Mouse (Mus musculus): Measurements from ENCODE around the gene Tsc2. TPM values are rescaled to one million over a fixed set of nuclear protein-coding genes. Genes with fewer than 3 reads are reported as not detected.

Gene Tsc2
- polyA plus RNA-seq, 1 experiment from 2014 or later = 81.0 TPM

GRCm38 (mm10) chr17:24645916-24646315, 13.5 kb upstream of the Tsc2 start:
- Histone ChIP-seq H3K27ac (replicated peaks) (peak overlapping the region; percentile 38; the same call in 1 of the 2 replicates), H3K9ac (no peak overlapping the region), H3K4me2 (no peak overlapping the region), H3K4me1 (replicated peaks) (peaks cover 17% of the 10 kb centered on the region), H3K27me3 (no peaks in the 10 kb centered on the region), H3K36me3 (peaks cover 2% of the 10 kb centered on the region; the same call in 1 of the 2 replicates), H3K9me3 (no peaks in the 10 kb centered on the region), H3K4me3 (no peak overlapping the region)
- 82% methylated on average over 3 of the region's 3 CpGs for WGBS
- ATAC-seq (ENCODE audit: low FRiP score, low read depth) = no peak

GRCm38 (mm10) chr17:24644875-24645721, 12.7 kb upstream of the Tsc2 start:
- Histone ChIP-seq H3K9me3 (no peaks in the 10 kb centered on the region), H3K27me3 (no peaks in the 10 kb centered on the region), H3K4me3 (no peak overlapping the region), H3K4me1 (replicated peaks) (peaks cover 10% of the 10 kb centered on the region; the same call in 1 of the 2 replicates), H3K9ac (no peak overlapping the region), H3K27ac (replicated peaks) (peak overlapping the region; percentile 38), H3K36me3 (peaks cover 5% of the 10 kb centered on the region; the same call in 1 of the 2 replicates), H3K4me2 (no peak overlapping the region)
- no peak for ATAC-seq (ENCODE audit: low FRiP score, low read depth)
- 78% methylated on average over 9 of the region's 9 CpGs for WGBS

GRCm38 (mm10) chr17:24644030-24644715, 11.7 kb upstream of the Tsc2 start:
- Histone ChIP-seq H3K4me1 (replicated peaks) (peaks cover 2% of the 10 kb centered on the region; the same call in 1 of the 2 replicates), H3K9me3 (no peaks in the 10 kb centered on the region), H3K36me3 (peaks cover 11% of the 10 kb centered on the region; the same call in 1 of the 2 replicates), H3K9ac (no peak overlapping the region; the same call in 1 of the 2 replicates), H3K4me2 (no peak overlapping the region; the same call in 1 of the 2 replicates), H3K4me3 (no peak overlapping the region), H3K27ac (replicated peaks) (peak overlapping the region; percentile 27), H3K27me3 (no peaks in the 10 kb centered on the region)
- ATAC-seq (ENCODE audit: low FRiP score, low read depth) = no peak
- WGBS = 55% methylated on average over 6 of the region's 7 CpGs

- H3K27ac ChIP-seq (replicated peaks) = no peak overlapping the region
- no peak overlapping the region for H3K4me2 ChIP-seq
- H3K9me3 ChIP-seq = no peaks in the 10 kb centered on the region
- H3K4me3 ChIP-seq = no peak overlapping the region
- H3K4me1 ChIP-seq (replicated peaks) = 0 out of 2 replicates have a peak, but pooled peaks cover 2% of the 10 kb centered on the region
- 86% methylated on average over 6 of the region's 6 CpGs for WGBS
- H3K27me3 ChIP-seq = no peaks in the 10 kb centered on the region
- ATAC-seq (ENCODE audit: low FRiP score, low read depth) = no peak
- H3K9ac ChIP-seq = no peak overlapping the region
- peaks cover 11% of the 10 kb centered on the region; the same call in 1 of the 2 replicates for H3K36me3 ChIP-seq
These were observed 10.4 kb upstream of the Tsc2 start for GRCm38 (mm10) chr17:24642791-24643343.

- no peak overlapping the region for H3K4me3 ChIP-seq
- no peaks in the 10 kb centered on the region for H3K27me3 ChIP-seq
- H3K9ac ChIP-seq = no peak overlapping the region
- WGBS = 93% methylated on average over 14 of the region's 14 CpGs
- H3K4me2 ChIP-seq = no peak overlapping the region
- no peaks in the 10 kb centered on the region for H3K9me3 ChIP-seq
- no peaks in the 10 kb centered on the region for H3K4me1 ChIP-seq (replicated peaks)
- ATAC-seq (ENCODE audit: low FRiP score, low read depth) = no peak
- peaks cover 11% of the 10 kb centered on the region; the same call in 1 of the 2 replicates for H3K36me3 ChIP-seq
- no peak overlapping the region for H3K27ac ChIP-seq (replicated peaks)
These were observed 9.5 kb upstream of the Tsc2 start for GRCm38 (mm10) chr17:24641944-24642343.

- no peak for ATAC-seq (ENCODE audit: low FRiP score, low read depth)
These were observed 8.2 kb upstream of the Tsc2 start for GRCm38 (mm10) chr17:24640581-24640980.

GRCm38 (mm10) chr17:24640119-24640518, 7.7 kb upstream of the Tsc2 start:
- Histone ChIP-seq H3K27me3 (no peaks in the 10 kb centered on the region), H3K27ac (replicated peaks) (peak overlapping the region; percentile 27; the same call in 1 of the 2 replicates), H3K4me1 (replicated peaks) (no peaks in the 10 kb centered on the region), H3K9me3 (no peaks in the 10 kb centered on the region), H3K4me3 (no peak overlapping the region), H3K9ac (no peak overlapping the region), H3K4me2 (no peak overlapping the region), H3K36me3 (peaks cover 11% of the 10 kb centered on the region; the same call in 1 of the 2 replicates)
- WGBS = 90% methylated on average over 7 of the region's 7 CpGs
- ATAC-seq (ENCODE audit: low FRiP score, low read depth) = no peak

More at GRCm38 (mm10) chr17:24640581-24640980, 8.2 kb upstream of the Tsc2 start:
- no peaks in the 10 kb centered on the region for H3K27me3 ChIP-seq
- peaks cover 11% of the 10 kb centered on the region; the same call in 1 of the 2 replicates for H3K36me3 ChIP-seq
- H3K4me2 ChIP-seq = no peak overlapping the region
- no peaks in the 10 kb centered on the region for H3K4me1 ChIP-seq (replicated peaks)
- no peak overlapping the region for H3K27ac ChIP-seq (replicated peaks)
- H3K4me3 ChIP-seq = no peak overlapping the region
- no peaks in the 10 kb centered on the region for H3K9me3 ChIP-seq
- 95% methylated on average over 15 of the region's 15 CpGs for whole genome bisulfite sequencing
- H3K9ac ChIP-seq = no peak overlapping the region

- H3K4me2 ChIP-seq = no peak overlapping the region
- no peak overlapping the region for H3K9ac ChIP-seq
- no peak overlapping the region for H3K4me3 ChIP-seq
- no peaks in the 10 kb centered on the region for H3K9me3 ChIP-seq
- peaks cover 11% of the 10 kb centered on the region; the same call in 1 of the 2 replicates for H3K36me3 ChIP-seq
- no peak for ATAC-seq (ENCODE audit: low FRiP score, low read depth)
- WGBS = 66% methylated on average over 5 of the region's 5 CpGs
- H3K4me1 ChIP-seq (replicated peaks) = no peaks in the 10 kb centered on the region
- H3K27ac ChIP-seq (replicated peaks) = peak overlapping the region; percentile 27; the same call in 1 of the 2 replicates
- no peaks in the 10 kb centered on the region for H3K27me3 ChIP-seq
These were observed 7.2 kb upstream of the Tsc2 start for GRCm38 (mm10) chr17:24639571-24639988.

- no peaks in the 10 kb centered on the region for H3K27me3 ChIP-seq
- WGBS = 72% methylated on average over 9 of the region's 9 CpGs
- no peak overlapping the region for H3K4me3 ChIP-seq
- no peak overlapping the region for H3K27ac ChIP-seq (replicated peaks)
- H3K36me3 ChIP-seq = peaks cover 11% of the 10 kb centered on the region; the same call in 1 of the 2 replicates
- no peak overlapping the region for H3K9ac ChIP-seq
- no peaks in the 10 kb centered on the region for H3K4me1 ChIP-seq (replicated peaks)
- no peaks in the 10 kb centered on the region for H3K9me3 ChIP-seq
- no peak overlapping the region for H3K4me2 ChIP-seq
- peak; percentile 10; the same call in 1 of the 2 replicates for ATAC-seq (ENCODE audit: low FRiP score, low read depth)
These were observed 6.4 kb upstream of the Tsc2 start for GRCm38 (mm10) chr17:24638840-24639239.

GRCm38 (mm10) chr17:24638214-24638613, 5.8 kb upstream of the Tsc2 start:
- no peaks in the 10 kb centered on the region for H3K27me3 ChIP-seq
- H3K4me1 ChIP-seq (replicated peaks) = peaks cover 4% of the 10 kb centered on the region
- no peaks in the 10 kb centered on the region for H3K9me3 ChIP-seq
- 92% methylated on average over 4 of the region's 4 CpGs for WGBS
- no peak overlapping the region for H3K27ac ChIP-seq (replicated peaks)
- no peak overlapping the region for H3K4me3 ChIP-seq
- no peak overlapping the region for H3K9ac ChIP-seq
- no peak for ATAC-seq (ENCODE audit: low FRiP score, low read depth)
- no peak overlapping the region for H3K4me2 ChIP-seq
- H3K36me3 ChIP-seq = peaks cover 11% of the 10 kb centered on the region; the same call in 1 of the 2 replicates

GRCm38 (mm10) chr17:24636781-24637481, 4.5 kb upstream of the Tsc2 start:
- Histone ChIP-seq H3K9ac (no peak overlapping the region), H3K4me3 (no peak overlapping the region), H3K27me3 (no peaks in the 10 kb centered on the region), H3K9me3 (no peaks in the 10 kb centered on the region), H3K36me3 (peaks cover 11% of the 10 kb centered on the region; the same call in 1 of the 2 replicates), H3K4me2 (no peak overlapping the region), H3K4me1 (replicated peaks) (peaks cover 12% of the 10 kb centered on the region), H3K27ac (replicated peaks) (no peak overlapping the region)
- ATAC-seq (ENCODE audit: low FRiP score, low read depth) = no peak
- 61% methylated on average over 5 of the region's 5 CpGs for WGBS

Data from hindbrain, embryonic 15.5 days (tissue).